Mouse (Mus musculus) fat pad, adult 2 months (tissue): ENCODE measurements around the gene Fam81a.

ENCODE experiments used
- DNase-seq: peaks from one replicate; pipeline ENCODE4 v3.0.0-alpha.2; 2011; ENCODE audit warnings: low read depth, low spot score; ENCODE audit errors: extremely low read depth

Gene Fam81a

GRCm38 (mm10) chr9:70142460-70142859 is at the start of gene Fam81a:
Gene Fam81a (minus strand): TSS chr9:70142560.
- no peak for DNase-seq

GRCm38 (mm10) chr9:70182639-70183038 is 40.3 kb upstream of the Fam81a start:
- no peak for DNase-seq

- DNase-seq: no peak
Observed at GRCm38 (mm10) chr9:70181719-70182118, 39.4 kb upstream of the Fam81a start.

GRCm38 (mm10) chr9:70176291-70176690 is 33.9 kb upstream of the Fam81a start:
- DNase-seq: no peak

- no peak for DNase-seq
Observed at GRCm38 (mm10) chr9:70174896-70175295, 32.5 kb upstream of the Fam81a start.

GRCm38 (mm10) chr9:70174291-70174848 is 32.0 kb upstream of the Fam81a start:
- DNase-seq: no peak

- no peak for DNase-seq
Observed at GRCm38 (mm10) chr9:70168973-70169372, 26.6 kb upstream of the Fam81a start.

- DNase-seq: no peak
Observed at GRCm38 (mm10) chr9:70160071-70160470, 17.7 kb upstream of the Fam81a start.

GRCm38 (mm10) chr9:70147618-70148017 is 5.3 kb upstream of the Fam81a start:
- no peak for DNase-seq

- peak; percentile 11 for DNase-seq
Observed at GRCm38 (mm10) chr9:70145426-70145825, 3.1 kb upstream of the Fam81a start.

- no peak for DNase-seq
Observed at GRCm38 (mm10) chr9:70143326-70143725, 966 bp upstream of the Fam81a start.

- no peak for DNase-seq
Observed at GRCm38 (mm10) chr9:70141885-70142326, 454 bp downstream of the Fam81a start.

GRCm38 (mm10) chr9:70140871-70141796 is 1.2 kb downstream of the Fam81a start:
- DNase-seq: no peak

- DNase-seq: no peak
Observed at GRCm38 (mm10) chr9:70140340-70140739, 2.0 kb downstream of the Fam81a start.

- DNase-seq: no peak
Observed at GRCm38 (mm10) chr9:70139331-70139885, 3.0 kb downstream of the Fam81a start.

- DNase-seq: no peak
Observed at GRCm38 (mm10) chr9:70138511-70138910, 3.8 kb downstream of the Fam81a start.

GRCm38 (mm10) chr9:70137991-70138390 is 4.4 kb downstream of the Fam81a start:
- DNase-seq: no peak

GRCm38 (mm10) chr9:70135186-70135585 is 7.2 kb downstream of the Fam81a start:
- no peak for DNase-seq

GRCm38 (mm10) chr9:70134716-70135115 is 7.6 kb downstream of the Fam81a start:
- no peak for DNase-seq

- DNase-seq: no peak
Observed at GRCm38 (mm10) chr9:70134215-70134614, 8.1 kb downstream of the Fam81a start.

- DNase-seq: no peak
Observed at GRCm38 (mm10) chr9:70130786-70131185, 11.6 kb downstream of the Fam81a start.

- DNase-seq: no peak
Observed at GRCm38 (mm10) chr9:70111869-70112286, 30.5 kb downstream of the Fam81a start.
